Mouse (Mus musculus) E14TG2a.4 (cell line): ENCODE results near the gene Slfn14.

Experiments used
- CTCF ChIP-seq: conservative IDR thresholded peaks from 2 replicates; pipeline ENCODE4 v1.5.1; 2014; ENCODE audit warnings: low read length
- NANOG ChIP-seq: IDR thresholded peaks from 2 replicates; pipeline ENCODE4 v1.6.1; 2014; ENCODE audit warnings: borderline replicate concordance, low read length, mixed read lengths
- POU5F1 ChIP-seq: IDR thresholded peaks from 2 replicates; pipeline ENCODE4 v1.6.1; 2014; ENCODE audit warnings: low read length, borderline replicate concordance

DNA sequence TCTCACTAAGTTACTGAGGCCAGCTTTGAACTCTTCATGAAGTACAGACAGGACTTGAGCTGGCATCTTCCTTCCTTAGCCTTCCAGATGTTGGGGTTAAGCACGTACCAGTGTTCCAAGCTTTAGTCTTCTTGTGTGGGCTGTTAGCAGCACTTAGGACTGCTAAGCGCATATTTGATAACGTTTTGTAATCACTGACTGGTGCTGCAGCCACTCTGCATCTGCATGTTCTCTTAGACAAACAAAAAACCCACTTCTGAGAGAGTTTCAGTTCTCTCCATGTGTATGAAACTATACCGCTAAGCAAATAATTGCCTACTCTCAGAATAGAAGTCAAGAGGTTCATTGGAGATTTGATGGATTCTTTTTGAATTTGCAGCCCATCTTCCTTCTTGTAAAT, 32.5 kb upstream of the Slfn14 start:
- TF ChIP-seq CTCF = no peak
- TF ChIP-seq NANOG = no peak
- no peak for TF ChIP-seq POU5F1
